Mouse (Mus musculus) cerebellum, adult 11 months (tissue): ENCODE results near the gene Rfx8.
A peak's percentile ranks its signal among the peaks of the same experiment; 100 is the strongest.

Experiments used
- DNase-seq: peaks from one replicate; pipeline ENCODE4 v3.0.0; 2022

Gene Rfx8

GRCm38 (mm10) chr1:39734311-39734710, 13.5 kb upstream of the Rfx8 start:
- peak; percentile 13 for DNase-seq

GRCm38 (mm10) chr1:39733876-39734275, 13.1 kb upstream of the Rfx8 start:
- no peak for DNase-seq

GRCm38 (mm10) chr1:39732081-39732480, 11.3 kb upstream of the Rfx8 start:
- no peak for DNase-seq

GRCm38 (mm10) chr1:39731543-39731942, 10.7 kb upstream of the Rfx8 start:
- DNase-seq, result no peak

- DNase-seq, result no peak
Observed at GRCm38 (mm10) chr1:39730868-39731267, 10.1 kb upstream of the Rfx8 start.

GRCm38 (mm10) chr1:39729919-39730318, 9.1 kb upstream of the Rfx8 start:
- no peak for DNase-seq

- no peak for DNase-seq
Observed at GRCm38 (mm10) chr1:39721351-39721726, 542 bp upstream of the Rfx8 start.

GRCm38 (mm10) chr1:39720186-39720585, 611 bp downstream of the Rfx8 start:
- no peak for DNase-seq

- no peak for DNase-seq
Observed at GRCm38 (mm10) chr1:39715551-39715950, 5.2 kb downstream of the Rfx8 start.

GRCm38 (mm10) chr1:39714729-39715128, 6.1 kb downstream of the Rfx8 start:
- no peak for DNase-seq

- no peak for DNase-seq
Observed at GRCm38 (mm10) chr1:39713842-39714658, 6.7 kb downstream of the Rfx8 start.

GRCm38 (mm10) chr1:39713300-39713699, 7.5 kb downstream of the Rfx8 start:
- DNase-seq, result no peak

- DNase-seq, result no peak
Observed at GRCm38 (mm10) chr1:39712261-39712660, 8.5 kb downstream of the Rfx8 start.

GRCm38 (mm10) chr1:39710604-39711003, 10.2 kb downstream of the Rfx8 start:
- DNase-seq, result no peak

GRCm38 (mm10) chr1:39710016-39710415, 10.8 kb downstream of the Rfx8 start:
- DNase-seq, result no peak

- no peak for DNase-seq
Observed at GRCm38 (mm10) chr1:39708778-39709177, 12.0 kb downstream of the Rfx8 start.

GRCm38 (mm10) chr1:39702216-39703046, 18.4 kb downstream of the Rfx8 start:
- DNase-seq, result no peak

- no peak for DNase-seq
Observed at GRCm38 (mm10) chr1:39701274-39701602, 19.6 kb downstream of the Rfx8 start.

GRCm38 (mm10) chr1:39700599-39701273, 20.1 kb downstream of the Rfx8 start:
- DNase-seq, result no peak

- DNase-seq, result no peak
Observed at GRCm38 (mm10) chr1:39698456-39698855, 22.3 kb downstream of the Rfx8 start.

- DNase-seq, result no peak
Observed at GRCm38 (mm10) chr1:39695198-39695597, 25.6 kb downstream of the Rfx8 start.

- DNase-seq, result no peak
Observed at GRCm38 (mm10) chr1:39694756-39695155, 26.0 kb downstream of the Rfx8 start.

GRCm38 (mm10) chr1:39691974-39692373, 28.8 kb downstream of the Rfx8 start:
- no peak for DNase-seq

GRCm38 (mm10) chr1:39691061-39691460, 29.7 kb downstream of the Rfx8 start:
- no peak for DNase-seq
